Mouse (Mus musculus): Measurements from ENCODE around the gene Arid4b.
"Not testable (repeated sequence)": the region's sequence is repeated elsewhere in the genome, so short reads cannot be mapped to it uniquely, and the experiment has no call there.

Arid4b gene

GRCm38 (mm10) chr13:14063013-14063941, at the start of gene Arid4b, which contains the start of gene Ggps1:
Gene Arid4b (plus strand): TSS chr13:14063232.
Gene Ggps1 (minus strand): TSS chr13:14063488.
- in situ Hi-C loops (cut with MboI, MseI), result loop anchor here (5.0 to 25.0 kb wide), 2 partner anchors 549 to 559 kb away; partner anchors contain the start of genes Mrpl32 (in 1 of the 2) and Psma2 (in 1 of the 2)

- in situ Hi-C loops (cut with MboI, MseI), result no loop called here
Measured at GRCm38 (mm10) chr13:14014001-14014400, 49.0 kb upstream of the Arid4b start.

DNA sequence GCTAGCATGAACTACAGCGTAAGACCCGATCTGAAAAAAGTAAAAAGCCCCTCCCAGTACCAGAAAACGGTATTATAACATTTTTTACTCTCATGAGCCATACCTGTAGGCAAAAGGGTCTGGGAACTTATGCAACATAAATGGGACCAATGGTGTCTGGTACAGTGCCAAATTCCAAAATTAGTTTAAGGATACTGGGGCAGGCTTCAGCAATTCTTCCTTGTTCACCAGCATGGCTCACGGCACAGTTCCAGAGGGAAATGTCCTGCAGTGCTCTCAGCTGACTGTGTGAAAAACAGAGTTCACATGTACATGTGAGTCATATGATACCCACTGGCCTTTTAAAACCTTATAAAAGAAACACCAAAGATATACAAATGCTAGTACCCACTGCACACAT, 48.5 kb upstream of the Arid4b start:
- in situ Hi-C loops (cut with MboI, MseI), result no loop called here

GRCm38 (mm10) chr13:14015609-14016008, 47.4 kb upstream of the Arid4b start:
- in situ Hi-C loops (cut with MboI, MseI), result no loop called here

DNA sequence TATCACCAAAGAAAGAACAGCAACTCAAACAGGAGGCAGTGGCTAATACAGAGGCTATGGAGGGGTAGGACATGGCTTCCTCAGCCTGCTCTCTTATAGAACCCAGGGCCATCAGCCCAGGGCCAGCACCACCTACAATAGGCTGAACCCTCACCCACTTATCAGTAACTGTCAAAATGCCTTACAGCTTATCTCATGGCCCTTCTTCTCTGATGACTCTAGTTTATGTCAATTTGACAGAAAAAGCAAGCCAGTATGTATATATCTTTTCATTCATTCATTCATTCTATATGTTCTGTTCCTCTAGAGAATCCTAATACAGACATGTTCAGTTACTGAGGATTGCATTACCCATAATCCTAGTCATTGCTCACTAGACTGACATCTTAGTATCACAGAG, 44.7 kb upstream of the Arid4b start:
- in situ Hi-C loops (cut with MboI, MseI), result no loop called here

GRCm38 (mm10) chr13:14018852-14019251, 44.2 kb upstream of the Arid4b start:
- in situ Hi-C loops (cut with MboI, MseI), result no loop called here

DNA sequence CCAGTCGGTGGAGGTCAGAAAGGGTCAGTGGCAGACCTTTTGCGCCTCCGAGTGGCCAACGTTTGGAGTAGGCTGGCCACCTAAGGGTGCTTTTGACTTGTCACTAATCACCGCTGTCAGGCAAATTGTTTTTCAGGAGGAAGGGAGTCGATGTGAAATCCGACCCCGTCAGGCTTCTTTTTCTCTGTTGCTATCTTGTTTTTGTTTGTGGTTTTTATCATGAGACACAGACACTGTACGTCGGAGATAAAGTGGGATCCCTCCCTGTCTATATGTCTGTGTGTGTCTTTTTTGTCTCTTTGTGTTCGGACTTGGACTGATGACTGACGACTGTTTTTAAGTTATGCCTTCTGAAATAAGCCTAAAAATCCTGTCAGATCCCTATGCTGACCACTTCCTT, 41.6 kb upstream of the Arid4b start:
- in situ Hi-C loops (cut with MboI, MseI), result not testable (repeated sequence)

DNA sequence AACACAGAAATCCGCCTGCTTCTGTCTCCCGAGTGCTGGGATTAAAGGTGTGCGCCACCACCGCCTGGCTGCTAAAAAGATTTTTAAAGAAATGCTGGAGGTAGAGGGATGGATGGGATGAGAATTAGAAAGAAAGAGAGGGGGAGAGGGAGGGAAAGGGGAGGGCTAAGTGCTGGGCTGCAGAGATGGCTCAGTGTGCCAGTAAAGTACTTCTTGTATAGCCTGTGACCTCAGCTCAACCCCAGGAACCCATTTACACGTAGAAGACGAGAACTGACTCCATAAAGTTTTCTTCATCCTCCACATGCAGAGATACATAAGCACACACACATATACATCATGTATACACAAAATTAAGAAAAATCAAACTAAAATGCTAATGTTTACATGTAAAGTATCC, 37.5 kb upstream of the Arid4b start:
- in situ Hi-C loops (cut with MboI, MseI), result no loop called here

DNA sequence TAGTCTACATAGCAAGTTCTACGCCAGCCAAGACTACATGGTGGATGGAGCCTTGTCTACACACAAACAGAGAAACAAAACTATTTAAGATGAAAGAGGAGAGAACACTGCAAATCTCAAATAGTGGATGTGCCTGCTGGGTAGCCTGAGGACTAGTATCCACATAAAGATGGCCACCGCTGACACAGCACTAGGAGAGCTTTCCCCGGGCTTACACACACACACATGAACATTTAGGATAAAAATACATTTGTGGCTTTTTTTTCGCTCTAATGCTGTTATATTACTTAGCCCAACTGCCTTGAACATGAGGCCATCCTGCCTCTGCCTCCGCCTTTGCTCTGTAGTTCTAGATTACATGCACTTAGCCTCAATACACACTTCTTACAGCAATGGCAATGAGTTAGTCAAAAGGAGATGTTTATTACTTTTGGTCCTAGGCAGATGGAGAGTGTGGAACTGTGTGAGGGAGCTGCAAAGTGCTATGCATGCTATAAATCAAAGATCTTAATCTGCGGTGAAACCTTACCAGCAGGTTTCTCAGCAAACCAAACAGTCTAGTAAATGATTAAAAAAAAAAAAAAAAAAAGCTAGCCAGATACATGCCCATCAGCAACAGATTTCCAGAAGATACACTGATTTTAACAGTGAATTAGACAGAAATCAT, 36.7 kb upstream of the Arid4b start:
- in situ Hi-C loops (cut with MboI, MseI), result no loop called here

DNA sequence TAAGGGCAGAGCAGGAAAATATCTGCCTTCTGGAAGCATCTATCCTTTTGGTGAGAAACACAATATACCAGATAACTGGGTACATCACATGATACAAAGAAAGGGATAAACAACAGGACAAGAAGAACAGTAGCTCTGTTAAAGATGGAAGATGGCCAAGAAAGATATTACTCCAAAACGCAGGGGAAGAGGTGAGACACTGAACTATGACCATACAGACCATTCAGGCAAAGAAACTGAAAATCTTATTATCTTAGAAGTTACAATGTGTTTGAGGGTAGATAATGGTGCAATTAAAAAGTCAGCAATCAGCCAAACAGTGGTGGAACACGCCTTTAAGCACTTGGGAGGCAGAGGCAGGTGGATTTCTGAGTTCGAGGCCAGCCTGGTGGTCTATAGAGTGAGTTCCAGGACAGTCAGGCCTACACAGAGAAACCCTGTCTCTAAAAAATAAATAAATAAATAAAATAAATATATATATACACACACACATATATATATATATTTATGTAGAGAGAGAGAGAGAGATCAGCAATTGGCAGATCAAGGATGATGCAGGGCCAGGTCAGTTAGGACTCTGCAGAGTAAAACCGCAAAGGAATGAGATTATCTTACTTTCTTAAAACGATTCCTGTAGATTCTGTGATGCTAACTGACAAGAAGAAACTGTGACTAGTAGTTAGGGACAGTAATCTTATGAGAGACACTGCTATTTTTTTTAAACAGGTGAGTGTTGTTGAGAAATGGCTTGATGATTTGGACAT, 29.5 kb upstream of the Arid4b start:
- in situ Hi-C loops (cut with MboI, MseI), result no loop called here

DNA sequence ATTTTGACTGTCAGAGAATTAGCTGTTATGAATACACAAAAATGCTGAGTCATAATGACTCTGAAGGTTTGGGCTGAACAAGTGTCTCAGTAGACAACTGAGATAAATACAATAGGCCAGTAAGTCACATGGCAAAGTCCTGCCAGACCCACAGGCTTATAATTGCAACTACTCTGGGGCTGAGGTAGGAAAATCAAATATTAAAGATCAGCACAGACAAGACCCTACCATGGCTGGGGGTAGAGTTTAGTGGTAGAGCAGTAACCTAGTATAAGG, 29.0 kb upstream of the Arid4b start:
- in situ Hi-C loops (cut with MboI, MseI), result no loop called here

DNA sequence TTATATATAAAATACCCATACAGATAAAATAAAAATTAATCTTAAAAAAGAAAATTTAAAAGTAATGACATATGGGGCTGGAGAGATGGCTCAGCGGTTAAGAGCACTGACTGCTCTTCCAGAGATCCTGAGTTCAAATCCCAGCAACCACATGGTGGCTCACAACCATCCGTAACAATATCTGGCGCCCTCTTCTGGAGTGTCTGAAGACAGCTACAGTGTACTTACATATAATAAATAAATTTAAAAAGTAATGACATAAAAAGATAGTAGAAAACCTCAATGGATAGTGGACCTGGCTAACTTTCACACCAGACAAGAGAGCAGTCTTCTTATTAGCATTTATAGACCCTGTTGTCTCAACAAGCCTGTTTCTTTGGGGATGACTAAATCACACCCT, 27.7 kb upstream of the Arid4b start:
- in situ Hi-C loops (cut with MboI, MseI), result loop anchor here in 1 of 2 experiments (5.0 kb wide), 1 partner anchor 83 kb away; the partner anchor contains the start of gene B3galnt2

- in situ Hi-C loops (cut with MboI, MseI), result loop anchor here in 1 of 2 experiments (5.0 kb wide), 1 partner anchor 84 kb away; the partner anchor contains the start of gene B3galnt2
Measured at GRCm38 (mm10) chr13:14035875-14036630, 27.0 kb upstream of the Arid4b start.

- in situ Hi-C loops (cut with MboI, MseI), result loop anchor here in 1 of 2 experiments (5.0 kb wide), 1 partner anchor 87 kb away; the partner anchor contains the start of gene B3galnt2
Measured at GRCm38 (mm10) chr13:14038911-14039291, 24.1 kb upstream of the Arid4b start.

GRCm38 (mm10) chr13:14039292-14039965, 23.6 kb upstream of the Arid4b start, which contains the start of gene Tbce:
Gene Tbce (minus strand): TSS chr13:14039638.
- in situ Hi-C loops (cut with MboI, MseI), result loop anchor here in 1 of 2 experiments (5.0 kb wide), 1 partner anchor 87 kb away; the partner anchor contains the start of gene B3galnt2

GRCm38 (mm10) chr13:14040186-14040585, 22.8 kb upstream of the Arid4b start:
- in situ Hi-C loops (cut with MboI, MseI), result no loop called here

- in situ Hi-C loops (cut with MboI, MseI), result no loop called here
Measured at GRCm38 (mm10) chr13:14043851-14044250, 19.2 kb upstream of the Arid4b start.

DNA sequence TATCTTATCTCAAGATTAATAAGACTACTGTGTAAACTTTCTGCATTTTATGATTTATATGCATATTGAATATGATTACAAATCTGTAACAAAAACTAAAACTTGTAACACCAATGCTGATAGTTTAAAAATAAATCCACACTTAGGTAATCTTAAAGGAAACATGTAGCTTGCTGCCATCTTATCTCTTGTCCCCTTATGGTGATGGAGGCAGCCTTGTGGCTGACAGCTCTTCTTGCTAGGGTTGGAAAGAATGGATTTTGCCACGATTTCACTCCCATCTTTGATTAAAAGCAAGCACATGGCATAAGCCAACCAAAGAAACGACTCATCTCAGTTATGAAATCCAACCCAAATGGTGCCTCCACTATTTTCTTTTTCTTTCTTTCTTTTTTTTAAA, 18.5 kb upstream of the Arid4b start:
- in situ Hi-C loops (cut with MboI, MseI), result no loop called here

GRCm38 (mm10) chr13:14049878-14050277, 13.2 kb upstream of the Arid4b start:
- in situ Hi-C loops (cut with MboI, MseI), result loop anchor here (5.0 to 25.0 kb wide), 2 partner anchors 78 to 562 kb away; partner anchors contain the start of genes Mrpl32 (in 1 of the 2) and Psma2 (in 1 of the 2)

DNA sequence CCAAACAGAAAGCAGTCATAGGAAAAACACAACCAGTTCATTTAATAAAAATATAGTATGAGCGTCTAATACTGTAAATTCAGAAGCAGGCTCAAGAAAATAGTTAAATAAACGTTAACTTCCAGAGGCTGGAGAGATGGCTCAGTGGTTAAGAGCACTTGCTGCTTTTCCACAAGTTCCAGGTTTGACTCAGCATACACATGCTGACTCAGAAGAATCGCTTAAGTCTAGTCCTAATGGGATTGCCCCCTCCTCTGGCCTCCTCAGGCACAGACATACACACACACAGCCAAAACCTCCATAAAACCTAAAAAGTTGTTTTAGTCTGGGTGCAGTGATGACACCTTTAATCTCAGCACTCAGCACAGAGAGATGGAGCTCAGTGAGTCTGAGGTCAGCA, 6.2 kb upstream of the Arid4b start:
- in situ Hi-C loops (cut with MboI, MseI), result loop anchor here in 1 of 2 experiments (25.0 kb wide), 1 partner anchor 556 kb away; the partner anchor contains the start of genes Mrpl32 and Psma2
